Mouse (Mus musculus) left cerebral cortex, postnatal 4 days (tissue): ENCODE measurements at regions not wholly inside any gene's neighbourhood (a gene's known extent, or its start where the extent isn't known, plus 50 kb on each side); places are given as distances from the start of the nearest gene placed in this dataset.

Experiments used
- DNase-seq: peaks from one replicate; pipeline ENCODE4 v3.0.0-alpha.2; 2022
- intact Hi-C: fragments of 180-260 bp; cut with DNase I; formaldehyde crosslinking; loops from one replicate; pipeline ENCODE4 v1.15.1; 2025

GRCm38 (mm10) chr1:25921184-25921583, 91.7 kb upstream of the Adgrb3 start:
- DNase-seq, result no peak
- intact Hi-C loops, result no loop called here

DNA sequence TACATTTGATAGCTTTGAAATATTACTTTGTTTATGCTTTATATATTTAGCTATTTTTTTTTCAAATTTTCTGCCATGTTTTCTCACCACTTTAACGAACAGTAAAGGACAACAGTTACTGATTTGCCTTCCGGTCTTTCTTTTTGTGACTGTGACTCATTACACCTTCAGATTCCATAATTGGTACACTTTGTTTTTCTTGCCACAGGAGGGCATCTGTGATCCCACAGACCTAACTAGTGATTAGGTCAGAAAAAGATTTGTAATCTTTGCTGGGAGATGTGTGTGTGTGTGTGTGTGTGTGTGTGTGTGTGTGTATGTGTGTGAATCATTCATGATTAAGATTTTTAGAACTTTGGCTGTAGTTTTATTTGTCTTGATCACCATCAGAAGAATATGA, 64.7 kb upstream of the Adgrb3 start:
- DNase-seq, result peak; percentile 1
- intact Hi-C loops, result no loop called here

DNA sequence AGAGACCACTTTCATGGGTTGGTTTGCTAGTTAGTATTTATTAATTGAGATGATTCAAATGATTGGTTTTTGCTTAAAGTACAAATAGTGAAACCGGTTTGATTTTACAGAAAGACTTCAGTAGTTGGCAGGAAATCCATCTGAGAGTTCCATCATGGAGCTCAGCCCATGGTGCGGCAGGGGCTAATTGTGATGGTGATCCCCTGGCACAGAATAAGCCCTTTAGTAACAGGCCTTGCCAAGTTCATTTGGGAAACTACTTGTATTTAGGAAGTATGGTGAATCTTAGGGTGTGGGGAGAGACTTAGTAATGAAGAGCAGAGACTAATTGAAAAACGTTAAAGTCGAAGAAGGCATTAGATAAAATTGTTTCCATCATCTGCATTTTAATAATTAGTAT, 63.5 kb upstream of the Adgrb3 start:
- intact Hi-C loops, result no loop called here
- DNase-seq, result peak; percentile 51

DNA sequence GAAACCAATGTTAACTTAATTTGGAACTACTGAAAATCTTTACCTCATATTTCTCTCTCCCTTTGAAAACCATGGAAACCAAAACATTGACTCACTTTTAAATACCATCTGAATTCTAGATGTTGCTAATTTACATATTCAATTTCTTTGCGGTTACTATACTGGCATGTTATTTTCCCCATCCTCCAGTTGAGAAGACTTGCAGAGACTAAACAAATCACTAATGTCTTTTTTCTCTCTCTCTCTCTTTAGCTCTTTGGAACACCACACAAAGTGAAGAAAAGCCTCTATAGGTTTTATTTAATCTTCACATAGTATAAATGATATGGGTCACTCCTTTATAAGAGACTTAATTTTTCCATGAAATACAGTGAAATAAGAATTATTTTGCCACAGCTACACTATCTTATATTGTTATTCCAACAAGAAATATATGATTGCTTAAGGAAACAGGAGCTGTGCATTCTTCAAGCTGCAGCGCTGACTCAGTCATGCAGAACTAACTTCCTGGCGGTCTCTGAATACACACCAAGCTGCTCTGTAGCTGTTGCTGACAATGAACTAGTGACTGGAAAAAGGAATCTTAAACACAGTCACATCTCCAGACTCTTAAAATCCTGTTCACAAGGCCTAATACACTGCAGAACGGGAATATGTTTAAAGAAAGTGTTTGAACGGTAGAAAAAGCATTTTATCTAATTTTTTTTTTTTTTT, 62.7 kb upstream of the Adgrb3 start:
- DNase-seq, result peak; percentile 77
- intact Hi-C loops, result no loop called here

- intact Hi-C loops, result no loop called here
- no peak for DNase-seq
Observed at GRCm38 (mm10) chr1:25888004-25888403, 58.5 kb upstream of the Adgrb3 start.

DNA sequence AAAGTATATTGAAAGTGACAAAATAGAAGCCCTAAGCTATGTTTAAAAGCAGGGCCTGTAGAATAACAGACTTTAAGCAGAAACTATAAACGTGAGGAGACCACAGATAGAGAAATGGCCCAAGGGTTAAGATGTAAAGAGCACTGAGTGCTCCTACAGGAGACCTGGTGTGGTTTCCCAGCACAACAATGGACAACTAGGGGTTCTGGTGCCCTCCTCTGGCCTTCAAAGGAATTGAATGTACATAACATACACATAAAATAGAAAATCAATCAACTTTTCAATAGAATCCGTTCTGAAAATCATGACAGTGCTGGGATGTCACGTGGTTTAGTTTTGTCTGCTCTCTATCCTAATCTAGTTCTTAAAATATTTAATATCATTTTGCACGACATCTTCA, 55.5 kb upstream of the Adgrb3 start:
- intact Hi-C loops, result no loop called here
- DNase-seq, result no peak
